Mouse (Mus musculus): ENCODE results near the gene Zfp938. TPM values are rescaled to one million over a fixed set of nuclear protein-coding genes. Genes with fewer than 3 reads are reported as not detected.

Zfp938 gene
- polyA plus RNA-seq (2012; rRNA removed) = 0.24 and 0.35 TPM in 2 replicates

DNA sequence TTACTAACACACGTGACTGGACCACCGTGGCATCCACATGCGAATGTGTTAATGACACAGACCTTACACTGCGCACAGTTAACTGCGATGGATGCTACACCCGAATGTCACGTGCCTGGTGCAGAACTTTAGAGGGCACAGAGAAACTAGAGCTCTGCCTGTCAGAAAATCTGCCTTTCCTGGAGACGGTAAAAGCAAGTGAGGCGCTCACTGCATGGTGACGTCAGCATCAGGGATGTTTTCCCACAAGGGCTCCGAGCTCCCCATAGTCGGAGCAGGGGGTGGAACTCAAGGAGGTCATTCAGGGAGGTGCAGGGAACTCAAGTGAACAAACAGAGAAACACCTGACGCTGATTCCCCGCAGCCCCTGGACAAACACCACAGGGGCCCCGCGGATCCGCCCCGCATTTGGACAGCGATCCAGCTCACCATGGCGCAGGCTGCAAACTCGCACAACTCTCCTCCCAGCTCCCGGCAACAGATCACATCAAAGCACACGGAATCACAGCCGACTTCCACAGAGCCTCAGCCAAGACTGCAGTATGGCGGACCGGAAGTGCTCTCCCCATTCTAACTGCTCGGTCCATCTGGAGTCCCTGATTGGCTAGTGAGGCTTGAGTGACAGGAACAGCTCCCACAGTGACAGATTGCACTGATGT lies at the start of gene Zfp938:
Gene Zfp938 (minus strand): TSS at position 539 of the 659 bp plus-strand sequence.

Other genes with a start within 250 kb of the Zfp938 start
- gene Zfp873, start 193.2 kb downstream of the Zfp938 start, polyA plus RNA-seq (2012; rRNA removed) = 0.95 and 1.7 TPM in 2 replicates
- gene BC024063, start 157.9 kb downstream of the Zfp938 start, polyA plus RNA-seq (2012; rRNA removed) = 0.09 TPM in 1 of 2 replicates, not detected in the other
- 0.06 and 0.14 TPM in 2 replicates for gene AU041133, start 113.3 kb downstream of the Zfp938 start, polyA plus RNA-seq (2012; rRNA removed)
- gene 4932415D10Rik, start 75.3 kb upstream of the Zfp938 start, polyA plus RNA-seq (2012; rRNA removed) = not detected in 2 replicates
- gene Gm4924, start 113.0 kb upstream of the Zfp938 start, polyA plus RNA-seq (2012; rRNA removed) = 0.24 and 0.63 TPM in 2 replicates

Measured in ovary, adult 2 months (tissue).